Mouse (Mus musculus): Measurements from ENCODE around the gene Casc3. TPM values are rescaled to one million over a fixed set of nuclear protein-coding genes. Genes with fewer than 3 reads are reported as not detected.

Gene Casc3
- 15.9 and 16.2 TPM in 2 replicates for polyA plus RNA-seq (2015; fragmentation: Nextera tagmentation; extraction: Ambion mirVana)

DNA sequence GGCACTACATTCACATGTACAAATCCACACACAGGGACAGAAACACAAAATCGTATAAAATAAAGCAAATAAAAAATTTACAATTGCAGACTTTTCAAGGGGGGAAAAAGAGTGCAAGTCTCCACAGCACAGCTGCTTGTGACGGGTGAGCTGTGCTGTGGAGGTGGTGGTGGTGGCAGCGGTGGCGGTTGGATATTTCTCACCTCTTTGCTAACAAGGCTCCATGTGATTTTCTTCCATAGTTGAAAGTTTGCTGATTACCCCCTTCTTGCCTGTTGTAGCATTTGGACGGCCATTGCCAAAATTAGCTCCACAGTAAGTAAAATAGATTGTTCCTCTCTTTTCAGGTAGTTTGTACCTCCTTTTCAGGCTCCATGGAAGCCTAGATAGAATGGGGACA, at the start of gene Casc3:
Gene Casc3, plus strand, starts transcription at position 301 of the 400 bp plus-strand sequence.

DNA sequence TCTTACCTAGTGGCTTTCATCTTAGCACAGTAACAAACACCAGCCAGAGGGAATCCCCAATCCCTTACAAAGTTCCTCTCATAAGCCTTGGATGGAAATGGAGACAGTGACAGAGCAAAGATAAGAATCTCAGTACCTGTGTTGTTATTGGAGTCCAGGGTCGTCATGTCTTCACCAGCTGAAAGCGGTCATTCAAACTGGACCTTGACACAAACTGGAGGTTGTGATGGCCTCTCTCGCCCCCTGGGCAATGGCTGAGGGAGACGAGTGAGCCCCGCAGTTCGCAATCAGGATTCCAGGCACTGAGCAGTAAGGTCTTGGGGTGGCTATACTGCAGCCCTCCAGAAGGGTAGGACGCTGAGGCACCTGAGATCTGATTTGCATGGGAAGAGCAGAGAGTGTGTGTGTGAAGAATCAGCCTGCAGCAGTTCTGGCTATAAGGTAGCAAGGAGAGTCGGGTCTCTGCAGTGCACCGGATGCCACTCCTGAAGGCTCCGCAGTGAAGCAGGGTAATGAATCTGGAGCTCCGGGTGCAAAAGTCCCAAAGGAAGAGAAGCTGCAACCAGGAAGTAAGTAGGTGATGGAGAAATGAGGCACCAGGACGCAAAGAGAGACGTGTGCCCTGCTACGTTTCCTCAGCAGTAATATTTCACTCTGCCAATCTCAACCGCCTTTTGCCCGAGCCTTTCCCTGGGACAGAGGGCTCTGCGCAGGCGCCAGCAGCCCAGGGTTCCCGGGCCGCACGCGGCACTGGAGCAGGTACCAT, 29.9 kb upstream of the Casc3 start, which contains the start of gene Nr1d1:
Gene Nr1d1, minus strand, starts transcription at position 752 of the 766 bp plus-strand sequence.

GRCm38 (mm10) chr11:98795015-98795713, 9.5 kb upstream of the Casc3 start, which contains the start of gene Msl1:
Gene Msl1 (plus strand): TSS chr11:98795516.

GRCm38 (mm10) chr11:98836651-98837141, 32.0 kb downstream of the Casc3 start, which contains the start of gene Rapgefl1:
Gene Rapgefl1 (plus strand): TSS chr11:98836785.

DNA sequence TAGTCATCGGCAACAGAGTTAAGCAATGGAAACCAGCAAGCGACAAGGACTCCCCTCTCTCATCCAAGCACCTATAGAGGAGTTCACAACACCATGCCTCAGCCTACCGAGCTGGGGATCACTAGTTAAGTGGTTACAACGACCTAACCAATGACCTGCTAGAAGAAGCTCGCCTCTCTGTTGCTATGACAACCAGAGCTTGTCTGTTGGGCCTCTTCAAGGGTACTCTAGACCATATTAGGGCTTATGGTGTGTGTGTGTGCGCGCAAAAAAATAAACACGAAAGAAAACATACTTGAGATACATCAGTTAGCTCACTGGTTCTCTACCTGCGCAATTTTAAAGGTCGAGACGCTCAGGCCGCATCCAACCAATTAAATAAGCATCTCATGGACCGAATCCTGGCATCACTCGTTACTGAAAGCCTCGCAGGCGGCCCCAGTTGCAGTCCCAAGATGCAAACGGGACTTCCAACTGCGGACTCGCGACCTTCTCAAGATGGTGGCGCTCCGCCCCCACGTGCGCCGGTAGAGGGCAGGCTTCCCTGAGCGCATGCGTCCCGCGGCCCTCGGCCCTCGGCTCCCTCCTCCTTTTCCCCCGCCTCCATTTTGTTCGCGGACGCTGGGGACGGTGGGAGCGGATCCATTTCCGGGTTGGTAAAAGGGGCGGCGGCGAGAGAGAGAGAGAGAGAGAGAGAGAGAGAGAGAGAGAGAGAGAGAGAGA, 58.5 kb downstream of the Casc3 start, which contains the start of gene Wipf2:
Gene Wipf2, plus strand, starts transcription at position 611 of the 723 bp plus-strand sequence.

Other genes with a start within 250 kb of the Casc3 start
- 47.2 and 53.2 TPM in 2 replicates for gene Ormdl3, start 217.5 kb upstream of the Casc3 start, polyA plus RNA-seq (2015; fragmentation: Nextera tagmentation; extraction: Ambion mirVana)
- not detected in 2 replicates for gene Lrrc3c, start 206.6 kb upstream of the Casc3 start, polyA plus RNA-seq (2015; fragmentation: Nextera tagmentation; extraction: Ambion mirVana)
- 0.89 and 0.91 TPM in 2 replicates for gene Gm12355, start 179.2 kb upstream of the Casc3 start, polyA plus RNA-seq (2015; fragmentation: Nextera tagmentation; extraction: Ambion mirVana)
- gene Gsdma3, start 178.5 kb upstream of the Casc3 start, polyA plus RNA-seq (2015; fragmentation: Nextera tagmentation; extraction: Ambion mirVana), result not detected in 2 replicates
- not detected in 2 replicates for gene Gsdma2, start 158.1 kb upstream of the Casc3 start, polyA plus RNA-seq (2015; fragmentation: Nextera tagmentation; extraction: Ambion mirVana)
- 0.08 and 0.10 TPM in 2 replicates for gene Gsdma, start 140.6 kb upstream of the Casc3 start, polyA plus RNA-seq (2015; fragmentation: Nextera tagmentation; extraction: Ambion mirVana)
- gene Psmd3, start 122.4 kb upstream of the Casc3 start, polyA plus RNA-seq (2015; fragmentation: Nextera tagmentation; extraction: Ambion mirVana), result 97.4 and 100 TPM in 2 replicates
- gene Csf3, start 103.6 kb upstream of the Casc3 start, polyA plus RNA-seq (2015; fragmentation: Nextera tagmentation; extraction: Ambion mirVana), result not detected in 2 replicates
- 22.2 and 22.7 TPM in 2 replicates for gene Med24, start 75.5 kb upstream of the Casc3 start, polyA plus RNA-seq (2015; fragmentation: Nextera tagmentation; extraction: Ambion mirVana)
- gene Thra, start 64.3 kb upstream of the Casc3 start, polyA plus RNA-seq (2015; fragmentation: Nextera tagmentation; extraction: Ambion mirVana), result 15.5 and 19.9 TPM in 2 replicates
- gene Nr1d1, start 29.6 kb upstream of the Casc3 start, polyA plus RNA-seq (2015; fragmentation: Nextera tagmentation; extraction: Ambion mirVana), result 0.90 and 1.2 TPM in 2 replicates
- gene Msl1, start 9.4 kb upstream of the Casc3 start, polyA plus RNA-seq (2015; fragmentation: Nextera tagmentation; extraction: Ambion mirVana), result 15.0 and 18.0 TPM in 2 replicates
- gene Rapgefl1, start 31.9 kb downstream of the Casc3 start, polyA plus RNA-seq (2015; fragmentation: Nextera tagmentation; extraction: Ambion mirVana), result 0.19 and 0.38 TPM in 2 replicates
- 3.2 and 3.7 TPM in 2 replicates for gene Wipf2, start 58.7 kb downstream of the Casc3 start, polyA plus RNA-seq (2015; fragmentation: Nextera tagmentation; extraction: Ambion mirVana)
- 59.7 and 71.2 TPM in 2 replicates for gene Cdc6, start 102.9 kb downstream of the Casc3 start, polyA plus RNA-seq (2015; fragmentation: Nextera tagmentation; extraction: Ambion mirVana)
- gene Rara, start 122.9 kb downstream of the Casc3 start, polyA plus RNA-seq (2015; fragmentation: Nextera tagmentation; extraction: Ambion mirVana), result 13.0 and 18.8 TPM in 2 replicates
- 0.52 TPM in 1 of 2 replicates, not detected in the other for gene Gjd3, start 178.1 kb downstream of the Casc3 start, polyA plus RNA-seq (2015; fragmentation: Nextera tagmentation; extraction: Ambion mirVana)
- 227 and 254 TPM in 2 replicates for gene Top2a, start 219.3 kb downstream of the Casc3 start, polyA plus RNA-seq (2015; fragmentation: Nextera tagmentation; extraction: Ambion mirVana)
- gene Igfbp4, start 236.3 kb downstream of the Casc3 start, polyA plus RNA-seq (2015; fragmentation: Nextera tagmentation; extraction: Ambion mirVana), result 250 and 413 TPM in 2 replicates

All from spleen, postnatal 0 days (tissue).